Mouse (Mus musculus) liver, postnatal 0 days (tissue): Measurements from ENCODE around the gene Trim50. TPM values are rescaled to one million over a fixed set of nuclear protein-coding genes. Genes with fewer than 3 reads are reported as not detected.

ENCODE experiments used
- ATAC-seq: fragments of 200-750 bp; cut with Nextera tagmentation; 2 replicates; pipeline ENCODE4 v1.8.0; 2017; ENCODE audit warnings: mild to moderate bottlenecking, moderate library complexity
- DNase-seq: peaks from one replicate; pipeline ENCODE4 v3.0.0-alpha.2; 2016
- H3K27ac ChIP-seq: fragments of 300-500 bp; sonication (generic); 2 replicates; pipeline ENCODE4 v1.5.1; 2014; ENCODE audit warnings: antibody characterized with exemption, moderate library complexity, mild to moderate bottlenecking, low read depth
- H3K27me3 ChIP-seq: fragments of 300-500 bp; sonication (generic); 2 replicates; pipeline ENCODE4 v1.6.1; 2014; ENCODE audit warnings: low read length, control low read depth, mixed read lengths; ENCODE audit not compliant: insufficient read depth
- H3K36me3 ChIP-seq: fragments of 300-500 bp; sonication (generic); replicated peaks from 2 replicates; pipeline ENCODE4 v1.6.1; 2014; ENCODE audit warnings: mild to moderate bottlenecking, control low read depth, low read length, moderate library complexity, mixed read lengths; ENCODE audit not compliant: insufficient read depth
- H3K4me1 ChIP-seq: fragments of 300-500 bp; sonication (generic); 2 replicates; pipeline ENCODE4 v1.6.1; 2014; ENCODE audit warnings: antibody characterized with exemption, mild to moderate bottlenecking, control low read depth; ENCODE audit not compliant: insufficient read depth
- H3K4me2 ChIP-seq: fragments of 300-500 bp; sonication (generic); 2 replicates; pipeline ENCODE4 v1.6.1; 2014; ENCODE audit warnings: low read depth, mild to moderate bottlenecking, low read length, moderate library complexity, mixed read lengths
- H3K4me3 ChIP-seq: fragments of 300-500 bp; sonication (generic); 2 replicates; pipeline ENCODE4 v1.5.1; 2014; ENCODE audit warnings: low read depth, low read length
- H3K9ac ChIP-seq: fragments of 300-500 bp; sonication (generic); replicated peaks from 2 replicates; pipeline ENCODE4 v1.6.1; 2014; ENCODE audit warnings: mild to moderate bottlenecking, moderate library complexity
- H3K9me3 ChIP-seq: fragments of 300-500 bp; sonication (generic); 2 replicates; pipeline ENCODE4 v1.6.1; 2016; ENCODE audit warnings: mild to moderate bottlenecking, control low read depth, low read length, mixed read lengths
- CTCF ChIP-seq: sonication (generic); IDR thresholded peaks from 2 replicates; pipeline ENCODE4 v1.5.1; 2016; ENCODE audit warnings: antibody characterized with exemption, low read depth
- EP300 ChIP-seq: IDR thresholded peaks from 2 replicates; pipeline ENCODE4 v1.6.1; 2016; ENCODE audit warnings: antibody characterized with exemption, low read depth, mild to moderate bottlenecking
- WGBS: fragments of 180-500 bp; shearing (Covaris S2); extraction: QIAGEN DNeasy Blood & Tissue Kit; methylation state at CpG from one replicate; pipeline ENCODE4 v1.1.7; 2014; ENCODE audit not compliant: insufficient replicate concordance; 5-methylcytosine and 5-hydroxymethylcytosine counted together
- polyA plus RNA-seq: library from polyadenylated mRNA; unstranded; fragments of >200 nt; fragmentation: Nextera tagmentation; extraction: Ambion mirVana; gene quantifications from 2 replicates; pipeline ENCODE4 v1.2.1, GENCODE M21; 2015

Gene Trim50
- polyA plus RNA-seq, 1 experiment from 2014 or later, result not detected

DNA sequence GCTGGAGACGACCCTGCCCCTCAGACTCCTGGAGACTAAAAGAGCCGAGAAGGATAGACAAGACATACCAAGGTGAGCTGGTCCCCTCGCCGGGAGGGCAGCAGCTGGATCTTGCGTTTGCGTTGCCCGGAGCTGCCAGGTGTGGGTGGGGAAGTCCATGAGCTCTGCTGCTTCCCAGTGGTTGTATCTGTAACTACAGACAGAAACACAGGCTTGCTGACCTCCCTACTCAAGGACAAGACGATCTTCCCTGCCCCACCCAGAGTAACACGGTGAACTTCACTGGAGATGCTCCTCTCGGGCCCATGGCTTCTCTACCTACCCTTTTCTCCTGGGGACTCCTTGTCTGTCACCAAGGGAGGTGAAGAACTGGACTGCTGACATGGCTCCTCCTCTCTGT is 30.7 kb downstream of the Trim50 start:
- Histone ChIP-seq H3K9ac (no peak overlapping the region), H3K4me1 (no peaks in the 10 kb centered on the region), H3K4me3 (no peak overlapping the region), H3K36me3 (peaks cover 88% of the 10 kb centered on the region), H3K27ac (no peak overlapping the region), H3K9me3 (no peaks in the 10 kb centered on the region), H3K4me2 (no peak overlapping the region), H3K27me3 (no peaks in the 10 kb centered on the region)
- WGBS, result 80% methylated on average over 10 of the region's 10 CpGs
- DNase-seq (no peak), ATAC-seq (no peak)
- TF ChIP-seq CTCF, result no peak
- no peak for TF ChIP-seq EP300

DNA sequence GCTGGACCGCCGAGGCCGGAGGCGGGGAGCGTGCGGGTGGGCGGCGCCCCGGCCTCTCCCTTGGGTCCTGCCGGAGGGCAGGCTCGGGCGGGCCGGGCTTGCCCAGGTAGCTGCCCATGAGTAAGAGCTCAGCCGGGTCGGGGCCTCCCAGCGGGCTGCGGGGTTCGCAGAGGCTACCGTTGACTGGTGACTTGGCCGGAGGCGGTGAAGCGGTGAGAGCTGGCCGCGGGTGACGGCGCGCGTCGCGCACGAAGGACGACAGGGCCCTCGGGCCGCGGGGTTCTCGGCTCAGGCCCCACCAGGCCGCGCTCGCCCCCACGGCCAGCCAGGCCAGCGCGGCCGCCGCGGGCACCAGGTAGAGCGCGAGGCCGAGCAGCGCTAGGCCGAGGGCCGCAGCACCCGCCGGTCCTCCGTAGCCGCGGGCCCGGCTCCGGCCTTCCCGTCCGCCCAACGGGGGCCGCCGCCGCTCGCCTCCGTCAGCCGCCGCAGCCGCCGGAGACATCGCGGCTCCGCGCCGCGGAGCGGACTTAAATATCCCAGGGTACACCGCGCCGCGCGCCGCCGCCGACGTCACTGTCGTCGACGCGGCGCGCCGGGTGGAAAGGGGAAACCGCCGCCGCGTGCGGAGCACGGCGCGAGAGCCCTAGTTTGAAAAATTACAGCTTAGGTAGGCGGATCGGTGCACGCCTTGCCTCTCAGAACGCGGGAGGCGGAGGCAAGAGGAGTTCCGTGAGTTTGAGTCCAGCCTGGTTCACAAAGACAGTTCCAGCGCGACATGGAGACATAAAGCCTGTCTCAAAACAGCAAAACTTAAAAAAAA is 41.1 kb downstream of the Trim50 start, which contains the start of gene Pom121:
Pom121 (minus strand) TSS at position 543 of the 820 bp plus-strand sequence.
- WGBS, result under 1% methylated on average over 80 of the region's 110 CpGs
- no peaks in the 10 kb centered on the region for H3K27me3 ChIP-seq
- H3K36me3 ChIP-seq, result peaks cover 27% of the 10 kb centered on the region
- H3K9ac ChIP-seq, result peak within 1 kb of the TSS; percentile 98
- peak within 1 kb of the TSS; percentile 93 for H3K4me3 ChIP-seq
- TF ChIP-seq EP300, result no peak; the same call in 1 of the 2 replicates
- no peak for TF ChIP-seq CTCF
- peak within 1 kb of the TSS; percentile 94 for H3K27ac ChIP-seq
- DNase-seq (peak; percentile 89), ATAC-seq (peak; percentile 95)
- peaks cover 18% of the 10 kb centered on the region for H3K4me1 ChIP-seq
- H3K4me2 ChIP-seq, result peak within 1 kb of the TSS; percentile 99
- no peaks in the 10 kb centered on the region for H3K9me3 ChIP-seq

DNA sequence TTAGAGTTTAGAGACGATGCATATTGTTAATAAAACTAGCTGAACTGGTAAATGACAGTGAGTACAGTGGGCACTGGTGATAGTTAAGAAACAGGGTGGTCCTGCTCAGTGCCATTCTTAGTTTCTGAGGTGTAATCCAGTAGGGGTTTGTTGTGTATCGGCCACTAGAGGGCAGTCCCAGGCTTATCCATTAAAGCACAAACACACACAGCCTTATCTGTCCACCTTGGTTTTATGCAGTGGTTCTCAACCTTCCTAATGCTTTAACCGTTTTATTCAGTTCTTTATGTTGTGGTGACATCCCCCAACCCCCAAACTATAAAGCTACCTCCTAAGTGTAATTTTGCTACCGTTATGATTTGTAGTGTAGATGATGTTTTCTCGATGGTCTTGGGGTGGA is 42.7 kb downstream of the Trim50 start:
- Histone ChIP-seq H3K4me1 (peaks cover 18% of the 10 kb centered on the region), H3K9ac (no peak overlapping the region), H3K9me3 (no peaks in the 10 kb centered on the region), H3K4me3 (no peak overlapping the region), H3K36me3 (peaks cover 15% of the 10 kb centered on the region), H3K4me2 (no peak overlapping the region), H3K27me3 (no peaks in the 10 kb centered on the region), H3K27ac (no peak overlapping the region)
- peak; percentile 46 for DNase-seq
- TF ChIP-seq EP300 (no peak), CTCF (peak; percentile 81)
- WGBS, result 53% methylated on average over 5 of the region's 5 CpGs
- ATAC-seq, result no peak

DNA sequence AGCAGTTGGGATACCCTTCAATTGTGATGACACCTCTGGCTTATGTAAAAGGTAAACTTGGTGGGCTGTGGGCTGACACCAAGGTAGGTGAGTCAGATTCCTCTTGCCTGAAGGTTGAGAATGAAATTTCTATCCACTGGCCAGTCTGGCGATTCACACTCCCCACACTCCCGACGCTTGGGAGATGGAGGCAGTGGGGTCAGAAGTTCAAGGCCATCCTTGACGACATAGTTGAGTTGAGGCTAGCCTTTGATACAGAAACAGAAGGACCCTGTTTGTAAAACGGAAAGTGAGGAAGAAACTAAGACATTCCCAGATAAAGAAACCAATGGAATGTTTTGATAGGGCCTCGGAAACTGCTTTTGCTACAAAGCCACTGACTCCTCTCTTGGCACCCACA is 46.3 kb downstream of the Trim50 start:
- H3K27me3 ChIP-seq, result no peaks in the 10 kb centered on the region
- no peak overlapping the region for H3K4me3 ChIP-seq
- no peak overlapping the region for H3K27ac ChIP-seq
- WGBS, result 53% methylated on average over 6 of the region's 6 CpGs
- H3K4me2 ChIP-seq, result no peak overlapping the region
- no peaks in the 10 kb centered on the region for H3K36me3 ChIP-seq
- H3K4me1 ChIP-seq, result peaks cover 8% of the 10 kb centered on the region
- no peaks in the 10 kb centered on the region for H3K9me3 ChIP-seq
- DNase-seq, result no peak
- H3K9ac ChIP-seq, result no peak overlapping the region
- no peak for TF ChIP-seq CTCF
- no peak for TF ChIP-seq EP300
- ATAC-seq, result no peak

DNA sequence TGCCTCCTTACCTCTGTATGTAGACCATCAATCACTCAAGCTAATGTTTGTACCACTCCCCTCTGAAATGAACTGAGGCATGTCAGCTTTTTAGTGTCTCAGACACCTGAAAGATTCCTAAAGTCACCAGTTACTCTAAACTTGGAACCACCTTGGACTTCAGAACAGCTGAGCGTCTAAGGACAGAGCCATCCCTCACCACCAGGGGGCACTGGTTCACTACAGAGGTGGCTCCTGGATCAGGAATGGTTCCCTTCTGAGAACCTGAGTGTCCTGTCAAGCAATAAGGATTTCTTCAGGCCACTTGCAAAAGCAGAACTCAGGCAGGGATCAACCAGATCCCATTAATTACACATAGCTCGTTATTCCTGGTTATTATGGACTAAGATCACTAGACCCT is 47.1 kb downstream of the Trim50 start:
- WGBS, result 0% methylated on average over 2 of the region's 2 CpGs
- H3K27ac ChIP-seq, result no peak overlapping the region
- no peak overlapping the region for H3K4me2 ChIP-seq
- no peaks in the 10 kb centered on the region for H3K27me3 ChIP-seq
- H3K4me1 ChIP-seq, result 0 out of 2 replicates have a peak, but pooled peaks cover 3% of the 10 kb centered on the region
- DNase-seq, result peak; percentile 86
- H3K4me3 ChIP-seq, result no peak overlapping the region
- peak; percentile 48; the same call in 1 of the 2 replicates for ATAC-seq
- no peaks in the 10 kb centered on the region for H3K36me3 ChIP-seq
- no peak overlapping the region for H3K9ac ChIP-seq
- TF ChIP-seq EP300, result no peak
- TF ChIP-seq CTCF, result peak; percentile 97
- H3K9me3 ChIP-seq, result no peaks in the 10 kb centered on the region

DNA sequence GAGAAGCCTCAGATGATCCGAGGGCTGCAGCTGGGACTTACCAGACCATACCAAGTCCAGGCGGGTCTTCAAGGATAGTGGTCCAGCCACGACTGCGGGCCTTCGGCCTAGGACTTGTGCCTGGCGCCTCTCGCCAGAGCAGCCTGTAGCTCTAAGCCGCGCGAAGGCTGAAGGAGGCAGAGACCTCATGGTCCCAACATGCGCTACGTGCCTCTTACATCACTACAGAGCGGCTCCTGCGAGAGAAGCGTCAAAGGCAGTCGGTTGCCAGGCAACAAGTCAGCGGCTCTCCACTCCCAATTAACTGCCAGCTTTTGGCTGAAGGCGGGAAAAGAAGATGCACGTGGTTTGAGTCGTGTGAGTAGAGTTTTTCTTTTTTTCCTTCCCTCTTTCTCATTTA is 51.5 kb downstream of the Trim50 start:
- WGBS, result 48% methylated on average over 20 of the region's 20 CpGs
- no peak overlapping the region for H3K9ac ChIP-seq
- TF ChIP-seq EP300 (no peak), CTCF (no peak)
- no peaks in the 10 kb centered on the region for H3K9me3 ChIP-seq
- no peak overlapping the region for H3K4me3 ChIP-seq
- DNase-seq (no peak), ATAC-seq (no peak)
- H3K4me2 ChIP-seq, result no peak overlapping the region
- H3K4me1 ChIP-seq, result no peaks in the 10 kb centered on the region
- no peak overlapping the region for H3K27ac ChIP-seq
- H3K36me3 ChIP-seq, result no peaks in the 10 kb centered on the region
- no peaks in the 10 kb centered on the region for H3K27me3 ChIP-seq

DNA sequence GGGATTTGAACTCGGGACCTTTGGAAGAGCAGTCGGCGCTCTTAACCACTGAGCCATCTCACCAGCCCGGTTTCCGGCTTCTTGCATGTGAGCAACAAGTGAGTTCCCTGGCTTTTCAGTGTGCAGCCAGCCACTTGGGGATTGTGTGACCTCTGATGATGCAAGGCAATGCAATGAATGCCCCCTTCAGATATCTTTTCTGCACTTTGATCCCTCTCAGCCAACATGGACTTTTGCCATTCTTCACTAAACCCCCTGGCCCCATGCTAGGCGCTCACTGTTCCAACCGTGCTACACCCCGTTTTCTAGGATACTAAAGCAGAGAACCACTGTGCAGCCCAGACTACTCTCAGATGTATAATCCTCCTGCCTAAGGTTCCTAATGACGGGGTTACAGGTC is 52.3 kb downstream of the Trim50 start:
- peak; percentile 45 for ATAC-seq

More for the DNA sequence above, 52.3 kb downstream of the Trim50 start:
- Histone ChIP-seq H3K36me3 (no peaks in the 10 kb centered on the region), H3K4me3 (no peak overlapping the region), H3K9me3 (no peaks in the 10 kb centered on the region), H3K9ac (no peak overlapping the region), H3K4me1 (no peaks in the 10 kb centered on the region), H3K27ac (no peak overlapping the region), H3K27me3 (no peaks in the 10 kb centered on the region), H3K4me2 (no peak overlapping the region)
- TF ChIP-seq CTCF (no peak), EP300 (no peak)
- no peak for DNase-seq
- WGBS, result 64% methylated on average over 9 of the region's 9 CpGs
